Mouse (Mus musculus) limb, embryonic 13.5 days (tissue): Measurements from ENCODE around the gene Gm10024. TPM values are rescaled to one million over a fixed set of nuclear protein-coding genes. Genes with fewer than 3 reads are reported as not detected.
"Not testable (repeated sequence)": the region's sequence is repeated elsewhere in the genome, so short reads cannot be mapped to it uniquely, and the experiment has no call there.

Experiments used
- ATAC-seq: fragments of 200-750 bp; cut with Nextera tagmentation; 2 replicates; pipeline ENCODE4 v1.8.0; 2017; ENCODE audit warnings: low read depth, moderate number of reproducible peaks, moderate TSS enrichment; ENCODE audit not compliant: low FRiP score
- H3K27ac ChIP-seq: fragments of 300-500 bp; sonication (generic); 2 replicates; pipeline ENCODE4 v1.5.1; 2015; ENCODE audit warnings: inconsistent platforms, mild to moderate bottlenecking, moderate library complexity
- H3K27me3 ChIP-seq: fragments of 300-500 bp; sonication (generic); 2 replicates; pipeline ENCODE4 v1.6.1; 2015; ENCODE audit warnings: mild to moderate bottlenecking, inconsistent platforms
- H3K36me3 ChIP-seq: fragments of 300-500 bp; sonication (generic); 2 replicates; pipeline ENCODE4 v1.6.1; 2015; ENCODE audit warnings: inconsistent platforms, mild to moderate bottlenecking, moderate library complexity
- H3K4me1 ChIP-seq: fragments of 300-500 bp; sonication (generic); 2 replicates; pipeline ENCODE4 v1.6.1; 2015; ENCODE audit warnings: inconsistent platforms
- H3K4me2 ChIP-seq: fragments of 300-500 bp; sonication (generic); replicated peaks from 2 replicates; pipeline ENCODE4 v1.6.1; 2015; ENCODE audit warnings: inconsistent platforms, mild to moderate bottlenecking, moderate library complexity
- H3K4me3 ChIP-seq: fragments of 300-500 bp; sonication (generic); 2 replicates; pipeline ENCODE4 v1.5.1; 2015; ENCODE audit warnings: moderate library complexity, mild to moderate bottlenecking, inconsistent platforms
- H3K9ac ChIP-seq: fragments of 300-500 bp; sonication (generic); 2 replicates; pipeline ENCODE4 v1.6.1; 2015; ENCODE audit warnings: mild to moderate bottlenecking, inconsistent platforms
- H3K9me3 ChIP-seq: fragments of 300-500 bp; sonication (generic); 2 replicates; pipeline ENCODE4 v1.6.1; 2016; ENCODE audit warnings: inconsistent platforms
- WGBS: fragments of 180-500 bp; shearing (Covaris S2); methylation state at CpG from one replicate; pipeline ENCODE4 v1.1.7; 2015; 5-methylcytosine and 5-hydroxymethylcytosine counted together
- polyA plus RNA-seq: library from polyadenylated mRNA; unstranded; fragments of >200 nt; fragmentation: Nextera tagmentation; extraction: Ambion mirVana; gene quantifications from 2 replicates; pipeline ENCODE4 v1.2.1, GENCODE M21; 2015

The Gm10024 gene
- polyA plus RNA-seq, 1 experiment from 2014 or later, result not detected

DNA sequence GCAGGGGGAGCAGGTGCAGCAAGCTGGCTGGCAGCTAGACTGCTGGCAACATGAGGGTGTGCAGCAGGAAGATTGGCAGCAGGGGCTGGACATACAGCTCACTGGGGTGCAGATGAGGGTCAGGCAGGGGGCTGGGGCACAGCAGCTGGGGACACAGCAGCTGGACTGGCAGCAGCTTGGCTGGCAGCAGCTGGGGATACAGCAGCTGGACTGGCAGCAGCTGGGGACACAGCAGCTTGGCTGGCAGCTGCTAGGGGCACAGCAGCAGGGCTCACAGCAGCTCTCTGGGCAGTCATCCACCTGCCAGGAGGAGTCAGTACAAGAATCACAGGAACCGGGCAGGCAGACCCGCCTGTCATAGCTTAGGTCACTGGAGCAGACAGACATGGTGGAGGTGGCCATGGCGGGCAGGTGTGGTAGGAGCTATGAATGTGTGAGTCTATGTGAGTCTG is 20.9 kb upstream of the Gm10024 start, which contains the start of gene Gm19402:
Gm19402 (minus strand) TSS at position 402 of the 452 bp plus-strand sequence.
- not testable (repeated sequence) for ATAC-seq, H3K27ac ChIP-seq, H3K36me3 ChIP-seq, H3K4me3 ChIP-seq, H3K9me3 ChIP-seq, H3K9ac ChIP-seq, H3K4me2 ChIP-seq
- Histone ChIP-seq H3K4me1 (peaks cover 31% of the 10 kb centered on the region), H3K27me3 (peaks cover 47% of the 10 kb centered on the region)
- 71% methylated on average over 3 of the region's 3 CpGs for WGBS

DNA sequence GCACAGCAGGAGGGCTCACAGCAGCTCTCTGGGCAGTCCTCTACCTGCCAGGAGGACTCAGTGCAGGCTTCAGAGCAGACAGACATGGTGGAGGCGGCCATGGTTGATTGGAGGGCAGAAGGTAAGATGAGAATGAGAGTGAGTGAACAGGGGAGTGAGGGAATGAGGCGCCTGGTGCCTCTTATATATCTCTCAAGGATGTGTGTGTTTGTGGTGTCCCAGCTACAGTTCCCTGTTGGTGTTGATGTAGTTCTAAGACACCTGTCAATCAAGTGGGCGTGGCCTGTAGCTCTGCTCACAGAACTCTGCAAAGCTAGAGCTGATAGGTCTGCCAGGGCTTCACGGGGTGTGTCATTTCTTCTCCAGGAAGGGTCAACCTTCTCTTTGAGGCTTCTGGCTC is 14.1 kb upstream of the Gm10024 start, which contains the start of gene Gm9508:
Gm9508 (minus strand) TSS at position 101 of the 400 bp plus-strand sequence.
- 0 out of 2 replicates have a peak, but pooled peaks cover 6% of the 10 kb centered on the region for H3K9me3 ChIP-seq
- H3K4me1 ChIP-seq, result peaks cover 10% of the 10 kb centered on the region
- no peaks in the 10 kb centered on the region for H3K36me3 ChIP-seq
- no peak within 1 kb of the TSS for H3K4me3 ChIP-seq
- no peak within 1 kb of the TSS for H3K4me2 ChIP-seq
- WGBS, result 38% methylated on average over 4 of the region's 4 CpGs
- no peak within 1 kb of the TSS for H3K27ac ChIP-seq
- no peak within 1 kb of the TSS for H3K9ac ChIP-seq
- no peak for ATAC-seq
- H3K27me3 ChIP-seq, result no peaks in the 10 kb centered on the region

GRCm38 (mm10) chr10:77706326-77706725 is 4.9 kb upstream of the Gm10024 start, which contains the start of gene Gm10272:
Gene Gm10272 (plus strand): TSS chr10:77706626.
- Histone ChIP-seq H3K27me3 (no peaks in the 10 kb centered on the region), H3K4me3 (no peak within 1 kb of the TSS), H3K4me1 (no peaks in the 10 kb centered on the region), H3K9ac (no peak within 1 kb of the TSS), H3K36me3 (no peaks in the 10 kb centered on the region), H3K9me3 (peaks cover 24% of the 10 kb centered on the region), H3K27ac (no peak within 1 kb of the TSS), H3K4me2 (no peak within 1 kb of the TSS)
- WGBS, result 83% methylated on average over 1 of the region's 1 CpGs
- ATAC-seq, result no peak

DNA sequence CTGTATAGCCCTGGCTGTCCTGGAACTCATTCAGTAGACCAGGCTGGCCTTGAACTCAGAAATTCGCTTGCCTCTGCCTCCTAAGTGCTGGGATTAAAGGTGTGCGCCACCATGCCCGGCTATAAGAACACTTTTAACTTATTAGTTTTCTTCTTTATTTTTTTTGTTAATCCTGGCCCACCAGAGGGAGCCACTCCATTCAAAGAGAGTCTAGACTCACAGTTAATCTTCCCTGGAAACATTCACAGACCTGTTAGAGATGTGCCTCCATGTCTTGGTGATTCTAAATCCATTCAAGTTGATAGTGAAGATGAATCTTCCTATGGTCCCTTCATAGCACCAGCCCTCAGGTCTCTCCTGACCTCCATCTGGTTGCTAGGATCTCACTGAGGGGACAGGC is 1.4 kb upstream of the Gm10024 start:
- Histone ChIP-seq H3K36me3 (no peaks in the 10 kb centered on the region), H3K4me3 (no peak overlapping the region), H3K4me2 (no peak overlapping the region), H3K4me1 (no peaks in the 10 kb centered on the region), H3K27ac (no peak overlapping the region), H3K9me3 (peaks cover 15% of the 10 kb centered on the region), H3K27me3 (no peaks in the 10 kb centered on the region), H3K9ac (no peak overlapping the region)
- no peak for ATAC-seq
- 82% methylated on average over 3 of the region's 3 CpGs for whole genome bisulfite sequencing

DNA sequence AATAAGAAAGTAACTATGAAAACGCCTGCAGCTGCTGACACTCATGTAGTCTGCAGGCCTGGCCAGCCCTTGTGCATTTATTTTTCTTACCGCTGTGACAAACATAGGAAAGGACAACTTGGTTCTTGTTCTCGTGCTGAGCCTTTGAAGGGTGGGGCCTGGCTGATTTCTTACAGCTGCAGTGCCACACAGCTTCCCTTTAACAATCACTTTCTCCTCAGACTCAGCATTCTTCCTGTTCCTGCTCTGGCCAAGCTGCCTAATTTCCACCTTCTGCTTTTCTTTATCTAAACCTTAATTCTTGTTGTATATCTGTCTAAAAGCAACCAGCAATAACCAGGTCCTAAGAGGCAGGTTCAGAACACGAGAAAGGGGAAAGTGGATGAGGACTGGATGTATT is 2.5 kb downstream of the Gm10024 start:
- Histone ChIP-seq H3K36me3 (no peaks in the 10 kb centered on the region), H3K4me2 (no peak overlapping the region), H3K9ac (no peak overlapping the region), H3K4me1 (no peaks in the 10 kb centered on the region), H3K9me3 (peaks cover 11% of the 10 kb centered on the region), H3K4me3 (no peak overlapping the region), H3K27me3 (no peaks in the 10 kb centered on the region), H3K27ac (no peak overlapping the region)
- ATAC-seq, result no peak
- WGBS, result 45% methylated on average over 4 of the region's 4 CpGs

DNA sequence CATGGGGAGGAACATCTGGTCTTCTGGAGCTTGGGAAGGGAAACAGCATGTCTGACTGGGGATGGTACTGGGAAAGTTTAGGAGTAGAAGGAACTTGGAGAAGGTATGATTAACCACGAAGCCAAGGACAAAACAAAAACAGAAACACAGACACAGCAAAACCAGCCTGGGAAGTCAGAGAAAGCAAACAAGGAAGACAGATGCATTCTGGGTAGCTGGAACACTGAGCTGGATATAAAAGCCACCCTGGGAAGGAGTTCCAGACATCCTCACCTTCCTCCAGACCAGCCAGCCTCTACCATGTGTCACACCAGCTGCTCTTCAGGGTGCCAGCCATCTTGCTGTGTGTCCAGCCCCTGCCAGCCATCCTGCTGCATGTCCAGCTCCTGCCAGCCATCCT is 4.2 kb downstream of the Gm10024 start, which contains the start of gene Gm10142:
Gm10142 (plus strand) TSS at position 301 of the 400 bp plus-strand sequence.
- Histone ChIP-seq H3K27ac (no peak within 1 kb of the TSS), H3K9me3 (peaks cover 13% of the 10 kb centered on the region), H3K9ac (no peak within 1 kb of the TSS), H3K4me2 (no peak within 1 kb of the TSS), H3K4me3 (no peak within 1 kb of the TSS), H3K36me3 (no peaks in the 10 kb centered on the region), H3K4me1 (no peaks in the 10 kb centered on the region), H3K27me3 (no peaks in the 10 kb centered on the region)
- no peak for ATAC-seq
- WGBS, result 69% methylated on average over 1 of the region's 1 CpGs

DNA sequence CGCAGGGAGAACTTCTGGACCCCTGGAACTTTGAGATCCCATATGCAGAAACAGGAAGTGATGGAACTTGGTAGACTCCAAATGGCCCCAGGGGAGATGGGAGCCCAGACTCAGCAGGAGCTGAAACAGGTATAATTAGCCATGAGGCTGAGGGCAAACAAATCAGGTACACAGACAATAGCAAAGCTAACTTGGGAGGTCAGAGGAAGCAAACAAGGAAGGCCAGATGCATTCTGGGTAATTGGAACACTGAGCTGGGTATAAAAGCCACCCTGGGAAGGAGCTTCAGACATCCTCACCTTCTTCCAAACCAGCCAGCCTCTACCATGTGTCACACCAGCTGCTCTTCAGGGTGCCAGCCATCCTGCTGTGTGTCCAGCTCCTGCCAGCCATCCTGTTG is 9.0 kb downstream of the Gm10024 start, which contains the start of gene Krtap12-1:
Krtap12-1 (plus strand) TSS at position 301 of the 400 bp plus-strand sequence.
- H3K4me1 ChIP-seq, H3K4me2 ChIP-seq, ATAC-seq, H3K9me3 ChIP-seq, H3K36me3 ChIP-seq, H3K4me3 ChIP-seq, H3K27me3 ChIP-seq, H3K9ac ChIP-seq, H3K27ac ChIP-seq: not testable (repeated sequence)
- WGBS, result 78% methylated on average over 1 of the region's 1 CpGs

DNA sequence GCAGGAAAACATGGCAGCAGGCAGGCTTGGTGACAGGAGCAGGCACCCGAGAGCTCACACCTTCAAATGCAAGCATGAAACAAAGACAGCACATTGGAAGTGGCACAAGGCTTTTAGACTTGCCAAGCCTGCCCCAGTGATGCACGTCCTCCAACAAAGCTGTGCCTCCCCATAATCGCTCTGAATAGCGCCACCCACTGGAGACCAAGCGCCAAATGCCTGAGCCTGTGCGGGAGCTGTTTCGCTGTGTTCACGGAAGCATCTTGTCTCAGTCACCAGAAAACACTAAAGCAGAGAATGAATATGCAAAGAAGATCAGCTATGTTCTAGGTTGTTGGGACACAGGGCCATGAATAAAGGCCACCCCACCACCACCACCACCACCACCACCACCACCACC is 13.6 kb downstream of the Gm10024 start:
- Histone ChIP-seq H3K27ac (no peak overlapping the region), H3K36me3 (no peaks in the 10 kb centered on the region), H3K9ac (no peak overlapping the region), H3K4me3 (no peak overlapping the region), H3K4me2 (no peak overlapping the region), H3K4me1 (no peaks in the 10 kb centered on the region), H3K27me3 (no peaks in the 10 kb centered on the region), H3K9me3 (0 out of 2 replicates have a peak, but pooled peaks cover 6% of the 10 kb centered on the region)
- no peak for ATAC-seq
- WGBS, result 74% methylated on average over 8 of the region's 8 CpGs

DNA sequence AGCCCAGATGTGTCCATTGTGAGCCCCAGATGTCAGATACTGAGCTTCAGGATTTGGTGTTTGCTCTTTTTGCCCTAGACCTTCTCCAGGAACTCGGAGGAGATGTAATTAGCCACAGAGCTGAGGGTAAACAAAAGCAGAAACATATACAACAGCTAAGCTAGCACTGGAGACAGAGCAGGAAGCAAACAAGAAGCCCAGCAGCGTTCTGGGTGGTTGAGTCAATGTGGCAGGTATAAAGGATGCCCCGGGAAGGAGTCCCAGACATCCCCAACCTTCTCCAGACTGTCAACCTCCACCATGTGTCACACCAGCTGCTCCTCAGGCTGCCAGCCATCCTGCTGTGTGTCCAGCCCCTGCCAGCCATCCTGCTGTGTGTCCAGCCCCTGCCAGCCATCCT is 14.9 kb downstream of the Gm10024 start, which contains the start of gene Gm10100:
Gm10100 (plus strand) TSS at position 301 of the 400 bp plus-strand sequence.
- Histone ChIP-seq H3K4me1 (no peaks in the 10 kb centered on the region), H3K4me2 (no peak within 1 kb of the TSS), H3K9me3 (no peaks in the 10 kb centered on the region), H3K27me3 (no peaks in the 10 kb centered on the region), H3K27ac (no peak within 1 kb of the TSS), H3K4me3 (no peak within 1 kb of the TSS), H3K36me3 (no peaks in the 10 kb centered on the region), H3K9ac (no peak within 1 kb of the TSS)
- WGBS, result 31% methylated on average over 3 of the region's 3 CpGs
- no peak for ATAC-seq

GRCm38 (mm10) chr10:77728280-77728679 is 17.0 kb downstream of the Gm10024 start:
- 53% methylated on average over 4 of the region's 4 CpGs for WGBS
- H3K27me3 ChIP-seq, result no peaks in the 10 kb centered on the region
- no peaks in the 10 kb centered on the region for H3K36me3 ChIP-seq
- H3K4me1 ChIP-seq, result no peaks in the 10 kb centered on the region
- H3K4me2 ChIP-seq, result no peak overlapping the region
- no peaks in the 10 kb centered on the region for H3K9me3 ChIP-seq
- H3K9ac ChIP-seq, result no peak overlapping the region
- ATAC-seq, result no peak
- no peak overlapping the region for H3K4me3 ChIP-seq
- H3K27ac ChIP-seq, result no peak overlapping the region

- H3K4me2 ChIP-seq, result no peak overlapping the region
- 53% methylated on average over 4 of the region's 4 CpGs for WGBS
- H3K27ac ChIP-seq, result no peak overlapping the region
- peaks cover 4% of the 10 kb centered on the region; the same call in 1 of the 2 replicates for H3K9me3 ChIP-seq
- no peak overlapping the region for H3K9ac ChIP-seq
- H3K27me3 ChIP-seq, result no peaks in the 10 kb centered on the region
- no peaks in the 10 kb centered on the region for H3K4me1 ChIP-seq
- no peak for ATAC-seq
- H3K4me3 ChIP-seq, result no peak overlapping the region
- H3K36me3 ChIP-seq, result no peaks in the 10 kb centered on the region
Observed at GRCm38 (mm10) chr10:77729241-77729640, 18.0 kb downstream of the Gm10024 start.

DNA sequence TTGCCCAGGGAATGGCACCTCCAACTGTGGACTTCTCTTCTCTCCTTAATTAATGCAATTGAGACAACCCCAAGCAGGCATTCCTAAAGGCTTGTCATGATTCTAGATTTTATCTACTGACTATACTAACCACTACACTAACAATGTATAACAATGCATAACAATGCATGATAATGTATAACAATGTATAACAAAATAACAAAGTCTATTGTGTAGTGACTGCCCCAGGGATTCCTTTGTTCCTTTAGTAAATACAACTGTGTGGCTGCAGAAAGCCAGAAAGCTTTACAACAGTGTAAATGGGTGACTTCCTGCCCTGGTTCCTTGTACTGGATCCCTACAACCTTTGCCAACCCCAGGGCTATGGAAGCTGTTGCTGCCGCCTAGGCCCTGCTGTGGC is 24.7 kb downstream of the Gm10024 start:
- 87% methylated on average over 1 of the region's 1 CpGs for WGBS
- no peak overlapping the region for H3K9ac ChIP-seq

DNA sequence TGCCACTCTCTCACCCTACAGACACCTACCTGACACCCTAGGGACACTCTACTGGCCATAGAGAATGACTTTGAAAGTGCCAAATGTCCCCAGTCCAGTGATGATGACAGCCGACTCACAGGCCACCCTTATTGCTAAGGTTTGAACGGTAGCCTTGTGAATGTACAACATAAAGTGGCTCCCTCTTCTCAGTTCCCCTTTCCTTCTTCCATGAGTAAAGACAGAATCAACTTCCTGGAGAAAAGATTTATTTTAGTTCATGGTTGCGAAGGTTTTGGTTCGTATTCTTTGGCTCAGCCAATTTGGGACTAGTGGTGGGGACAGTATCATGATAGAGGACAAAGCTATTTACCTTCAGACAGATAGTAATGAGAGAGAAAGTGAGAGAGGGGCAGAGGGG is 27.7 kb downstream of the Gm10024 start:
- no peaks in the 10 kb centered on the region for H3K27me3 ChIP-seq
- H3K4me3 ChIP-seq, result no peak overlapping the region
- H3K27ac ChIP-seq, result no peak overlapping the region
- H3K9ac ChIP-seq, result no peak overlapping the region
- no peak for ATAC-seq
- peaks cover 10% of the 10 kb centered on the region for H3K4me1 ChIP-seq
- H3K36me3 ChIP-seq, result no peaks in the 10 kb centered on the region
- H3K9me3 ChIP-seq, result peaks cover 11% of the 10 kb centered on the region; the same call in 1 of the 2 replicates
- no peak overlapping the region for H3K4me2 ChIP-seq
- 74% methylated on average over 4 of the region's 4 CpGs for WGBS

More for the DNA sequence above, 24.7 kb downstream of the Gm10024 start:
- no peaks in the 10 kb centered on the region for H3K27me3 ChIP-seq
- no peak overlapping the region for H3K4me2 ChIP-seq
- ATAC-seq, result no peak
- H3K4me3 ChIP-seq, result no peak overlapping the region
- no peaks in the 10 kb centered on the region for H3K36me3 ChIP-seq
- H3K4me1 ChIP-seq, result no peaks in the 10 kb centered on the region
- peaks cover 12% of the 10 kb centered on the region; the same call in 1 of the 2 replicates for H3K9me3 ChIP-seq
- no peak overlapping the region for H3K27ac ChIP-seq
